In the genomic region with DNA sequence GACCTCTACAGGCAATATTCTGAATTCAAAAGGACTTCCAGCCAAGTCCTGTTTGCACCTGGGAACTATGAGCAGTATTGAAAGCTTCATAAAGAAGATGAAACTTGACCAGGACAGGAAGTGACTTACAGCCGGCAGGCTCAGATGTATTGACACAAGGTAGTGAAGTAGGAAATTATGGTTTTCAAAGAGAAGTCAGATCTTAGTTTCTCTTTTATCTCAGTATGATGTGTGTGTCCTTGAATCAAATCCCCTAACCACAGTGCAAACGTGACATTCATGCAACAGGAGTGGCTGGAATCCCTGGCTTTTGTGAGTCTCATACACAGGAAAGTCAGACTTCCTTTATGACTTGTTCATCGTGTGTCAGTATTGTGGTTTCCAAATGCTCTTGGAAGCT, we compare ENCODE assay signal across 25 mouse cellular contexts. TPM values are rescaled to one million over a fixed set of nuclear protein-coding genes. Genes with fewer than 3 reads are reported as not detected.
"Had no signal": no experiment of that assay in that cellular context is flagged by ENCODE, and none has a peak within 500 bp of the region (broad histone marks: within the 10 kb centered on the region; RNA-seq: fewer than 3 reads in every experiment).

No protein-coding gene starts in this region.

- H3K27ac ChIP-seq: gastrocnemius, adult 2 months; heart, embryonic 10.5 days; hindbrain, embryonic 10.5 days; hindbrain, embryonic 12.5 days; hindbrain, embryonic 14.5 days; intestine, embryonic 15.5 days; kidney, embryonic 15.5 days; kidney, postnatal 0 days; left cerebral cortex, adult 2 months; liver, embryonic 12.5 days; liver, embryonic 14.5 days had no signal

- H3K9me3 ChIP-seq: intestine, embryonic 15.5 days had no signal

- H3K36me3 ChIP-seq: heart, embryonic 10.5 days; heart, embryonic 12.5 days; hindbrain, embryonic 12.5 days; intestine, embryonic 15.5 days; kidney, embryonic 15.5 days; liver, embryonic 12.5 days had no signal

- H3K4me2 ChIP-seq: heart, embryonic 12.5 days; hindbrain, embryonic 12.5 days; hindbrain, embryonic 14.5 days; intestine, embryonic 15.5 days; kidney, embryonic 15.5 days; liver, embryonic 12.5 days had no signal

- DNase-seq: gastrocnemius, postnatal 10 days; heart, postnatal 10 days; heart, postnatal 4 days; kidney, adult 2 months; kidney, adult 9 months; kidney, postnatal 14 days; kidney, postnatal 36 days had no signal

- H3K4me3 ChIP-seq: gastrocnemius, adult 2 months; heart, embryonic 10.5 days; heart, embryonic 12.5 days; hindbrain, embryonic 10.5 days; hindbrain, embryonic 12.5 days; intestine, embryonic 15.5 days; kidney, embryonic 15.5 days; left cerebral cortex, adult 2 months; liver, embryonic 12.5 days had no signal

- H3K4me1 ChIP-seq: heart, embryonic 10.5 days; heart, embryonic 12.5 days; hindbrain, embryonic 10.5 days; hindbrain, embryonic 12.5 days; intestine, embryonic 15.5 days; liver, embryonic 12.5 days had no signal

- H3K9ac ChIP-seq: heart, embryonic 12.5 days; hindbrain, embryonic 12.5 days; hindbrain, embryonic 14.5 days; intestine, embryonic 15.5 days; kidney, embryonic 15.5 days; liver, embryonic 12.5 days; liver, embryonic 14.5 days had no signal

- H3K27me3 ChIP-seq: heart, embryonic 12.5 days; hindbrain, embryonic 12.5 days; intestine, embryonic 15.5 days; kidney, embryonic 15.5 days; liver, embryonic 12.5 days had no signal

- ATAC-seq: hindbrain, embryonic 16.5 days; inflammation-experienced regulatory T-cells, adult 6 months; intestine, embryonic 15.5 days; intestine, postnatal 0 days; liver, embryonic 12.5 days had no signal

RNA-seq across cellular contexts. Expression of gene Ism1, which starts 27.0 kb away (rescaled TPM):
- total RNA-seq: granulocyte monocyte progenitor cell, adult 5-6 weeks; liver, adult 2 months had no signal
- polyA plus RNA-seq: liver, embryonic 16.5 days had no signal
